Mouse (Mus musculus): ENCODE data around the gene Utrn.

The Utrn gene

DNA sequence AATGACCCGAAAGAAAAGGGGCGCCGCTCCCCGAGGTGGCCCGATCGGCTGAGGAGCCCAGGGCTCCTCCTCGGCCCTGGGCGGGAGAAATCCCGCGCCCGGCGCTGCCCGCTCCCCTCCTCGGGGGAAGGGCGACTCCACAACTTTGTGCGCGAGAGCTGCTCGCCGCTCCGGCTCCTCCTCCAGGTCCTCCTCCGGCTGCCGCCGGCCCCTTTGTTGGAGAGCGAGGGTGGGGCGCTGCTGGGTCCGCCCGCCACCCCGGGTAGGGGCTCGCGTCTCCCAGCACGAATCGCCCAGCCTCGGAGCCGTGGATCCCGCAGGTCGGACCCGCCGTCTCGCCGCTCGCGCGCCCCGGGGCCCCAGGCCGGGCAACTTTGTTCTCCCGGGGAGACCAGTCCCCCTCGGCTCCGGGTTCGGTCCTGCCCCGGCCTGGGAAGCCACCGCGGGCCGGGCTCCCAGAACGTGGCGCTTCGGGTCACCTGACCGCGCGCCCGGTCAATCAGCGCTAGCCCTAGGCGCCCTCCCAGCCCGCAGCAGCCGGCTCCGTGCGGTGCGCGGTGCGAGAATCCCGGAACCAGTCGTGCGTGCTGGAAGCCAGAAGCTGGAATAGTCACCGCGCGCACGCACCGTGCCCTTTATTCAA lies at the start of gene Utrn:
Gene Utrn (minus strand): TSS at position 337 of the 643 bp plus-strand sequence.
- DNase-seq: peak; percentile 79 to 81

DNA sequence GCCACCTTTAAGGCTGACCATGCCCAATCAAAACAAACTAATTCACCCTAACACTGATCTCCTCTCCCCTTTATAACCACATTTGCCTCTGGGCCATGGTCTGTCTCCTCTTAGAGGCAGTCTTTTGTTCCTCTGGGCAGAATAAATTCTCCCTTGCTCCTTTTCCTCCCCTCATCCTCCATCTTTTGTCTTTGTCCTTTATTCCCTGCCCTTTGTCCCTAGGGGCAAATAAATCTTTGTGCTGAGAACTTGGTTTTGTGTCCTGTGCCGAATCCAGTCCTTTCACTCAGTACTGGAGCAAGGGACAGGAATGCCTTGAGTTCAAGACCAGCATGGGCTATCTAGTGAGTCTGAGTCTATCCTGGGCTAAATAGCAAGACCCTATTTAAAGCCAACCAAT lies 48.5 kb upstream of the Utrn start:
- no peak for DNase-seq

DNA sequence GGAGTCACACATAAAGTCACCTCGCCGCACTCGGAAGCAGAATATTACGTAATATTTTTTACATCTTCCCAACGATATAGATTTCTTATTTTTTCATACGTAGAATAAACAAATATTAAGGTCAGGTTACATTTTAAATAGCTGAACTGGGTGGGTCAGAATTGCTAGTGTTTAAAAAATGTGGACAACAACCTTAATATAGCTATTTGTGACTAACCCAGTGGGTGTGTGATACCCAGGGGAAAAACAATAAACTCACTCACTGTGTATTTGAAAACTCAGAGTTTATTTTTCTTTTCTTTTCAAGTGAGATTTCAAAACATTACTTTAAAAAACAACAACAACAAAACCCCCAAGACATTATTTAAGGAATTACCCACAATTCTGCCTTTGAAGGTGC lies 47.2 kb upstream of the Utrn start:
- DNase-seq: no peak

DNA sequence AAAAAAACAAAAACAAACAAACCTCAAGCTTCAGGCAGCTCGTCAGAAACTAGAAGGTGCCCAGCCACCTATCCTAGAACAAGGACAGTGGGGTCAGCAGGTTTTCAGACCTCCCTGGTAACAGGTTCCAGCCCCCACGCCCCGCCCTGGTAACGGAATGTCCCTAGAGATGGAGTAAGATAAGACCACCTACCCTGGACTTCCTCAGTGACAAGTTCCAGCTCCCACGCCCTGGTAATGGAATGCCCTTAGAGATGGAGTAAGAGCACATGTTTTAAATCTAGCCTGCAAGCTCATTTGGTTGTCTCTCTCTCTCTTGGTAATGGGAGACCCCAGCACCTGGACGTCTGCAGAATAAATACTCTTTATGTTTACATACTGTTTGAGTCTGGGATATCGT lies 46.7 kb upstream of the Utrn start:
- no peak for DNase-seq

DNA sequence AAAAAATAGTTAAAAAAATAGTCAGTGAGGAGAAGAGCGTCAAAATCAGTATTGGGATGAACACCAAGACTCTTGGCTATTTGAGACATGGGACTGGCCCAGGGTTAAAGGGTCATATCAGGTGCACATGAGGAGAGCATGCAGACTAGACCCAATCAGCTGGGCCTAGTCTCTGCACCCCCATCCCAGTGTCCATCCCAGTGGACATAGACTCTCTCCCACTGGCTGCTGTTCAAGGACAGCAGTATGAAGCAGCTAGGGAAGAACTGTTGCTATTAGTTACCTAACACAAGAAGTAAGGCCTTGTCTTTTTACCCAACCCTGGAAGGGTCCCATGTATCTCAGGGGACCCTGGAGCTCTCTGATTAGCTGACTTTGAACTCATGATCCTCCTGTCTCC lies 45.0 kb upstream of the Utrn start:
- DNase-seq: no peak

DNA sequence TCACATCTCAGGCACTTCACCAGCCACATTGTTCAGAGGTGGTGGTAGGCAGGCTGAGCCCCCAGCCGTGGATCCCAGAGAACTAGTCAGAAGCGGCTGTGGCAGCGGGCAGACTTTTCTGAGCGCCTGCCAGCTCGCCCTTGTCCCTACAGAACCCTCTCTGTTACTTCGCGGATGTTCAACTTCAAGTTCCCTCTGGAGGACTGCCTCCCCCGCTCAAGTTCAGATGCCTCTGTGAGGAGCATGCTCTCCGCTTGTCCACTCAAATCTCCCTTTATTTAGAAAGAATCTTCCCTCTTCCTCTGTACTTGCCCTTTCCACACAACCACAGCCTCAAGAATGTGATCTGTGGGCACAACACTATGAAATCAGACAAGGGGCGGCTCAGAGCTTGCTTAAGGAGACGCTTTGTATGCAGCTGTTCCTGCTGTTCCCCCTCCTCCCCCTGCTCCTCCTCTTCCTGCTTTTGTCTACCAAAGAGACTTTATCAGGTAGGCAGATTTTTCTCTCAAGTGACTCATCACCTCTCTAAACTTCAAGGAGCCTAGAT lies 42.9 kb upstream of the Utrn start:
- DNase-seq: peak in 1 of 2 experiments; percentile 14

DNA sequence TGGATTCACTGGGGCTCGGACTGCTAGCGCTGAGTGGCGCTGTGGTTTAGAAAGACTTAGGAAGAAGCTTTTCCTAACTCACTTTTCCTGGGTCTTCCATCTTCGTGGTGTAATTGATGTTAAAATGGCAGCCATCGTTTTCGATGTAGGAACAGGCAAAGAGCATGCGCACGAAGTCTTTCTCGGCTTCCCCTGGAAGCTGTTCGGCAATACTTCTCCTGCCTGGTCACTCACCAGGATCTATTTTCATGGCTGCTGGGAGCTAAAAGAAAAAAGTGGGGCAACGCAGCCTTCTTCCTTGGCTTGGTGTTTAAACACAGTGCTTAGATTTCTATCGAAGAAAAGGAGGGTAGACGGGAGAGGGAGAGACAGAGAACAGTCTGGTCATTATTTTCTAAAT lies 42.3 kb upstream of the Utrn start:
- no peak for DNase-seq

DNA sequence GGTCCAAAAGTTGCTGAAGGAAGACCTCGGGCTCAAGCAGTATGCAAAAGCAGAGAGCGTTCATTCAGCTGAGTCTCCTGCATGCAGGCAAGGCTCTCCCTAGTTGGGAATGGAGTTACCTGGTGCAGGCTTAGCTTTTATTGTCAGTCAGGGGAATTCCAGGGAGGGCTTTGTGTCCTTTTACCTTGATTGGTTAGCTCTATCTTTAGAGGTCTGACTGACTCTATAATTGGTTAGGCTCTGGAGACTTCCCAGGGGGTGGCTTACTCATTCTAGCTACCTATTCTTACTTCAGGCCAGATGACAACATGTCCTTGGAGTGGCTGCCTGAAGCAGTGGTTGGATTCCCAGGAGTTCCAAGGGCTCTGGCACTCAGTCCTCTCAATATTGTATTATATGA lies 40.7 kb upstream of the Utrn start:
- no peak for DNase-seq

DNA sequence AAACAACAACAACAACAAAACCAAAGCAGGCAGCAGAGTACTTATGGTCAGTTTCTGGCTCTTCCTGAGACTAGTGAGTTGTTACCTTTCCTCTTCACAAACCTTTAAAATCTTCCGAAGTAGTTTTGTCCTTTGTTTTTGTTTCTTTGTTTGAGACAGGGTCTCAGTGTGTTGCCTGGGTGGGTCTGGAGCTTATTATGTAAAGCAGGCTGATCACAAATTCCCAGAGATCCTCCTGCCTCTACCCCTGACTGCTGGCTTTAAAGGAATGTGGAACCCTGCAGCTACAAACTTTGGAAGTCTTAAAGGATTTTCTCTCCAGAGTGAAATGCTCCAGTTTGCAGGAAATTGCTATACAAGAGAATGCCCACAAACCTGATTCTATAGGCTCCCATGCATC lies 40.0 kb upstream of the Utrn start:
- no peak for DNase-seq

DNA sequence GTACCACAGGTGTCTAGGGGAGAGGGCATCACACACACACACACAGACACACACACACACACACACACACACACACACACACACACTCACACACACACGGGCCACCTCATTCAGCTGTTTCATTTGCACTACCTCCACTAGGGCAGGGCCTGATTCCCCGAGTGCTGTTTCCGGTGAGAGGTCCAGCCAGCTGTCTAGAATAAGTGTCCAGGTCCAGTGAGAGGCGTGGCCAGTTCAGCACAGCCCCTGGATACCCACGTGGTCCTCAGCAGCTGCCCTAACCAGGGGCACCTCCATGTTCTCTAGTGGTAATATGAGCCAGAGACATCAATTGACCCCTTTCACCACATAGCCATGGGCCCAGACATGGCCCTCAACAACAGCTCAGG lies 35.0 kb upstream of the Utrn start:
- no peak for DNase-seq

DNA sequence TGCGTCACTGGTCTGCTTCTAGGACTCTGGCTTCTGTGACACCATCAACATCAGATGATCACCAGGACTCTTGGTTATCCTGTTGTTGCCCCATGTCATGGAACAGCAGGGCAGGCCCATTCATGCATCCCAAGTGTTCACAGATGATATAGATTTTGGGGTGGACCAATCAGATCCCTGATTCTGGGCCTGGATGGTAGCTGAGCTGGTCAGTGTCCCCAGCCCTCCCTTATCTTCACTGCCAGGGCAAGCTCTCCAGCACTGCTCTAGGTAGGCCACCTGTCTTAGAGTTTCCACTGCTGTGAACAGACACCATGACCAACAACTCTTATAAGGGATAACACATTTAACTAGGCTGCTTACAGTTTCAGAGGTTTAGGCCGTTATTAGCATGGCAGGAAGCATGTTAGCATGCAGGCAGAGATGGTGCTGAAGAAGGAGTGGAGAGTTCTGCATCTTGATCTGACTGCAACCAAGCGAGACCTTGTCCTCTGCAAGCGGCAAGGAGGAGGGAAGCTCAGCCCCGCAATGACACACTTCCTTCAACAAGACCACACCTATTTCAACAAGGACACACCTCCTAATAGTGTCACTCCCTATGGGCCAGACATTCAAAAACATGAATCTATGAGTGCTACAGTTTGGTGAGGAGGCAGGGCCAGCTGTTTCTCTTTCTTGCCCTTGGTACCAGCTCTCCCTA lies 34.4 kb upstream of the Utrn start:
- no peak for DNase-seq

DNA sequence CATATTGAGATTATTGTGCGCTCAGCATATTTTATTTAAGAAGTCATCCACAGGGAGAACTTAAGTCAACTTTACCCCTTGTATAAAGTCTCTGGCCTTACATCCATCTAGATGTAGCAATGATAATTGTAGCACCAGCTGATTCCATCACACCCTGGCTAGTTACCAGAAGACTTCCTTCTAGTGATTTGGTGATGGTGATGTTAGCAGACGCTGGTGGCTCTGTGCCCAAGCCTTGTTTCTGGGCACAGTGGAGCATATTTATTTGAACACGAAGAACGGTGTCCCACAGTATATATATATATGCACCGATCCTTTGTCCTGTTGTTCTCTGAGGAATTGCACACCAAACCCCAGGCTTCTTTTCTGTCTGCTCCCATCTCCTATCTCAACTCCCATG lies 30.7 kb upstream of the Utrn start:
- no peak for DNase-seq

DNA sequence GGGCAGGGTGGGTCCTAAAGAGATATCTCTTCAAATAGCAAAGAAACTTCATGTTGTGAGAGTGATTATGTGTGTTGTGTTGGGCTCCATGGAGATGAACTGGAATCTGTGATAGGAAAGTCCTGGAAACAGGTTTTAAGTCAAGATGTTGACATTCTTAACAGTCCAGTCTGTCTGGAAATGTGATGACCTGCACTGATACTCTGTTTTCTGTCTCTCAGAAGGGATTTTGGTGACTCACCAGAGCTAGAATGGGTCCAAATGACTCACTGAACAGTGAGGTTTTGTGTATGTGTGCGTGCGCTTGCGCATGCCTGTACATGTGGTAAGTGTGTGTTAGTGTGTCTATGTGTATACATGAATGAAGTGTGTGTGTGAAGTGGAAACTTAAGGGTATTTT lies 24.2 kb upstream of the Utrn start:
- DNase-seq: no peak

DNA sequence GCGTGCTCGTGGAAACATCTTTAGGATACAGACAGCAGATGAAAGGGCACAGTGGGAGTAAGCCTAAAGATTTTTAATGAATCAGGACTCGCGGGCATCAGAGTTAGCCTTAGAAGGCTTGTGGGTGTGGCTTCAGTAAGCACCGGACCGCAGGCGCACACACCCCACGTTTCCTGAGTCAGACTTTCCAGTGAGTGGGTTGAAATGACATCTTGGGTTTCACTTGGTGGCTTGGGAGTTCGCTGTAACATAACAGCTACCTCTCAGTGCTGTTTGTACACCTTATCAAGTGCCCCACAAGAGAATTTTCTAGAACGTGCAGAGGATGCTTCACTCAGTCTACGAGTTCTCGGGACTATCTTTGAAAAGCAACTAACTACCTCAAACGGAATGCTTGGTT lies 19.2 kb upstream of the Utrn start:
- no peak for DNase-seq

DNA sequence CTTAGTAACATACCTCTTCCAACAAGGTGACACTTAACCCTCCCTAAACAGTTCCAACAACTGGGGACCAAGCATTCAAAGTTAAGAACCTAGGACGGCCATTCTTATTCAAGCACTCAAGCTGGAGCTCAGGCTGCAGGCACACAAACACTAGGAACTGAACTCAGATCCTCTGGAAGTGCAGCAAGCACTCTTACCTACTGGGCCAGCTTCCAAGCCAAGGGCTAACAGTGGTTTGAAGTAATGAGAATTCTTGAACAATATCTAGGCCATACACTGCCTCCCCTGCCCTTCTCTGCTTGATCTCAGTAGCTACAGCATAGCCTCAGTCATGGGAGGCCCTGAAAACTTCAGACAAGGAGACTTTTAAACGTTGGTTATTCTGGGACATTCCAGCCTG lies 18.6 kb upstream of the Utrn start:
- no peak for DNase-seq

DNA sequence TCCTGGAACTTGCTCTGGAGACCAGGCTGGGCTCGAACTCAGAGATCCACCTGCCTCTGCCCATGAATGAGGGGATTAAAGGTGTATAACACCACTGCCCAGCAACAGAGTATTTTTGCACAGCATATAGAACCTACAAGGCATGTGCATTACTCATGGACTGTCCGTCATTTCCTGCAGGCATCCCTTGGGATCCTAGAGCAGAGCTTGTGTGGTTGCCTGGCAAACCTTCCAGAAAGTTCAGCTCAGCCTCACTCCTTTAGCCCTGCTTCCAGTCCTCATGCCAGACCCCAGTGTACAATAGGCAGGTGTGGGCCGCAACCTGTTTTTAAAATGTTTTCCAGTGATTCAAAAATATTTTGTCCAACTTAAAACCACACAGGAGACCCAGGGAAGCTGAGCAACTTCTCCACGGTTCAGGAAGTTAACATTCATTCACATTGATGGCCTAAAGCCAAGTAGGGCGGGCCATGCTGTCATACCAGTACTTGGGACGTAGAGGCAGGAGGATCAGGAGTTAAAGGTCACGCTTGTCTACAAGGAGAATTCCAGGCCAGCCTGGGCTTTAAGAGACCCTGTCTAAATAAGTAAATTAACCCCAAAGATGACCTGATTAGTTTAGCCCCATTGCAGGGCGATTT lies 15.3 kb upstream of the Utrn start:
- DNase-seq: no peak

DNA sequence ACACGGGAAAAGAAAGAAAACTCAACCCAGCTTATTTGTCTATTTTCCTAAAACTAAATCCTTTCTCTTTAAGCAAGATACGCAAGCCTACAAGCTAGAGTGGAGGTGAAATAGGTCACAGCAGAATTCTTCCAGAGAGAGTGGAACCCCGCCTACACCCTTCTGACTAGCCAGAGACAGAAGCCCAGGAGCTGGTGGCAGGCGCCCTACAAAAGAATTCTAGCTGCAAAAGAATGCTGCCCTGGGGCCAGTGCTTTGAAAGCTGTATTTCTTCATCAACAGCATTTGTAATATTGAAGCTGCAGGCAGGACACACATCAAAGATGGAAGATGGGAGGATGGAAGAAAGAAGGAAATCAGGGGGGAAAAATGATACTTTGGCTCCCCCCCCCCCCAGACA lies 12.7 kb upstream of the Utrn start:
- no peak for DNase-seq

DNA sequence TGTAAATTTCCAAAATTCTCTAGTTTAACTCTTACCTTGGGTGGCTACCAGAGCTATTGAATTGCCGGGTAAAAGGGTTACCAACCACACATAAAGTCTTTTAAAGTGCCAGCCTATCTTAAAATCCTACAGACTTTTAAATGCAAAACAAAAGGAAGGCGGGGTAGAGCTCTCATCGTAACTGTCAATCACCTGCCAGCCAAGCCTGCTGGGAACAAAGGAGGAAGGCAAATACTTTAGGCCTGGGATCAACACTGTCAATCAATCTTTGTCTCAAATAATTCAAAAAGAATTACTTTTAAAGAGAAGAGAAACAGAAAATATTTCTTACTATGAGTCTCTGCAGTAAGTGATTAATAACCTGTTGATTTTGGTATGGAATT lies 10.1 kb upstream of the Utrn start:
- DNase-seq: no peak

DNA sequence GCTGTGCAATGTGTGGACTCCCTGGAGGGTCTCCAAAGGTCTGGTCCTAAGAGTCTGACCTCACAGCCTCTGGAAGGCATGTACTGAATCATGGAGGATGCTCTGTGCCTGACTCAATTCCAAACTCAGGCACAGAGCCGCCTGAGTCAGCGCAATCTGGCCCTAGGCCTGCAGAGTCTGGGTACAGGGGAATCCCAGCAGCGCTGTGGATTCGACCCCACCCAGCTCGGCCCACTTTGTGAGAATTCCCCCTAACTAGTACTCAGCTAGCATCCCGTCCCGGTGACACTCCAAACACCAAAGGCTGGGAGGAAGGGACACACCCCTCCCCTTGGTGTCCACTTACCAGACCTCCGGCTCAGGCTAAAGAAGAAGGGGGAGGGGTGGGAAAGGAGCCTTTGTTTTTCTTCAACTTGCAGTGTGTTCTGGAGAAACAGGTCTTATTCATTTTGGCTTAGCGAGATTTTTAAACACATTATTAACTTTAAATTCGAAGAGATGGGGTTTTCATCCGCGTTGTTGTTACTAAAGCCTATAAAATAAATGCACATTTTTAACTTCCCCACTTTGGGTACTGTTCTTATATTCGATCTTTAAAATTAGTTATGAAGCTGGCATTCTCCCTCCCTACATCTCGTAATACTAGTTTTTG lies 9.6 kb upstream of the Utrn start:
- DNase-seq: no peak

DNA sequence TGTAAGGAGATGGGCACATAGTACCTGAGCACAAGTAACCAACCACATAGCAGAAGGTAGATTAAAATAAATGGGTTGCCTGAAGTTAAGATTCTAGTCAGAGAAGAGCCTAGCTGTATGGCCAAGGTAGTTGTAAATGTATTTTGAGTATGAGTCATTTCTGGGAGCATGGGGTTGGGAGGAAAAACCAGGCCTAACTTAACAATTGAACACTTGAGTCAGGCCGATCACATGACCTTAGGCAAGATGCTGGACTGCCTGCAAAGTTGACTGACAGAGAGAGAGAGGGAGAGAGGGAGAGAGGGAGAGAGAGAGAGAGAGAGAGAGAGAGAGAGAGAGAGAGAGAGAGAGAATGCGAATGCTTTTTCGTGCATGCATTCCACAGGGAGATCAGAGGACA lies 7.3 kb upstream of the Utrn start:
- no peak for DNase-seq

DNA sequence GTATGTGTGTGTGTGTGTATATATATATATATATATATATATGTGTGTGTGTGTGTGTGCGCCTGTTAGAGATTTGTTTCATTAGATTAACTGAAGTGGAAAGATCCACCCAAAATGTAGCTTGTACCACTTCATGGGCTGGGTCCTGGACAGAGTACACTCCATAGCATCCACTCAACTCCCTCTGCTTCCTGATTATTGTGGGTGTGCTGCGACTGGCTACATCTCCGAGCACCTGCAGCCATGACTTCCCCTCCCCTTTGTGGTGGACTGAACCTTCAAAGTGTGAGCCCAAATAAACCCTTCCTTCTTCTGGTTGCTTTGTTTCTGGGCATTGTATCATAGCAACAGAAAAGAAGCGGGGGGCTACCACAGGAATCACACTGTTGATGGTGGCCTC lies 6.2 kb upstream of the Utrn start:
- no peak for DNase-seq

DNA sequence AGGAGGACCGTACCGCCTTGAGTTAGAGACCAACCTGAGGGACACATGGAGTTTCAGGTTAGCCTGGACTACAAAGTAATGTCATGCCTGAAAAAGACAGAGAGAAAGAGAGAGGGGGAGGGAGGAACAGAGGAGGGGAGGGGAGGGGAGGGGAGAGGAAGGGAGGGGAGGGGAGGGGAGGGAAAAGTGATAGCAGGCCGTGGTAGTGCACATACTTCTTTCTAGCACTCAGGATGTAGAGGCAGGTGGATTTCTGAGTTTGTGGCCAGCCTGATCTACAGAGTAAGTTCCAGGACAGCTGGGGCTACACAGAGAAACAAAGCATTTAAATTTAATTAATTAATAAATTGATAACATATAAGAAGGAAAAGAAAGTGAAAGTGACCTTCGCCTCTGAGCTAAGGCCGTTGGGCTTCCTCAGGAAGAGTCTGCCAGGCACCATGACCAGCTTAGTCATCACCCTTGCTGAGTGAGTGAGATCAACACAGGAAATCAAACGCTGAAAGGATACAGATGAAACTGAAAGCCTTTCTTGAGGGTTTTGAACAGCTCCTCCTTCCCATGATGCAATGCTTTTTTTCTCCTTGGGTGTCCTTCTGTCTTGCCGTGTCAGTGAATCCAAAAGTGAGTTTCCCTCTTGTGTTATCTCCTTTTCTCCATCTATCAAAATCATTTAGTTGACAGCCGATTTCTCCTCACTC lies 5.6 kb upstream of the Utrn start:
- DNase-seq: no peak

DNA sequence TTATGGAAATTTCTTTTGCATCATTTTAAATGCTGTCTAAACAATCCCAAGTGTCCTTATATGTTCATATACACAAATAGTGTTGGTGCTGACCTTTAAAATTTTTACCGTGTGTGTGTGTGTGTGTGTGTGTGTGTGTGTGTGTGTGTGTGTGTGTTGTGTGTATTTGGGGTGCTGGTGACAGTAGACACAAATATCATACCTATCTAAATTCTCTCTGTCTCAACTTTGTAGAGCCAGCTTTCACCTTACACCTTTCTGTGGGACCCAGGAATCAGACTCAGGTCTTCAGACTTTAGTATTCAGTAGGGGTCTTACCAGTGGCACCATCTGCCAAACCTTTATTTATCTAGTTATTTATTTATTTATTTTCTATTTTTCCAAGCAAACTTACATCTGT lies 681 bp upstream of the Utrn start:
- DNase-seq: no peak

Data from cerebellum, postnatal 25 days (tissue).